Mouse (Mus musculus) B cell, adult 62 days (primary cell): Measurements from ENCODE around the gene Gm14391. TPM values are rescaled to one million over a fixed set of nuclear protein-coding genes. Genes with fewer than 3 reads are reported as not detected.

Source experiments
- total RNA-seq: library from RNA; stranded (reverse); gene quantifications from 4 replicates; pipeline ENCODE4 v1.2.4, GENCODE M21; 2023

Gene Gm14391
- 8.1 to 11.8 TPM (median 11.5 TPM) in 4 replicates for total RNA-seq

DNA sequence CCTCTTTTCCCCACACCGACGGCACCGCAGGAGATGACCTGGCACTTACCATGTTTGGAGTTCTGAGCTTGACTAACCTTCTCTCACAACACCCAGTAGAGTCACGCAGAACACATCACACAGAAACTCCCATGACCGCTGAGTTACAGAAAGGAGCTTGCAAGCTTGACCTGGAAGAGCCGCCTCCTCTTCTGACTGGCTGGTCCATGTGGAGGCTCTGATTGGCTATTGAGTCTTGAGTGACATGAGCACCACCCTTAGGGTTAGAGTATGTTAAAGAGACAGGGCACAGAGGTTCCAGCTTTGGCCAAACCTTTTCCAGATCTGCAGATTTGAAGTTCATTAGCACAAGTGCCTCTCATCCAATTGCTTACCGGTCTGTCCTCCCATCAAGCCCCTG, at the start of gene Gm14391:
TSS of gene Gm14391 (minus strand) at position 186 of the 400 bp plus-strand sequence.

DNA sequence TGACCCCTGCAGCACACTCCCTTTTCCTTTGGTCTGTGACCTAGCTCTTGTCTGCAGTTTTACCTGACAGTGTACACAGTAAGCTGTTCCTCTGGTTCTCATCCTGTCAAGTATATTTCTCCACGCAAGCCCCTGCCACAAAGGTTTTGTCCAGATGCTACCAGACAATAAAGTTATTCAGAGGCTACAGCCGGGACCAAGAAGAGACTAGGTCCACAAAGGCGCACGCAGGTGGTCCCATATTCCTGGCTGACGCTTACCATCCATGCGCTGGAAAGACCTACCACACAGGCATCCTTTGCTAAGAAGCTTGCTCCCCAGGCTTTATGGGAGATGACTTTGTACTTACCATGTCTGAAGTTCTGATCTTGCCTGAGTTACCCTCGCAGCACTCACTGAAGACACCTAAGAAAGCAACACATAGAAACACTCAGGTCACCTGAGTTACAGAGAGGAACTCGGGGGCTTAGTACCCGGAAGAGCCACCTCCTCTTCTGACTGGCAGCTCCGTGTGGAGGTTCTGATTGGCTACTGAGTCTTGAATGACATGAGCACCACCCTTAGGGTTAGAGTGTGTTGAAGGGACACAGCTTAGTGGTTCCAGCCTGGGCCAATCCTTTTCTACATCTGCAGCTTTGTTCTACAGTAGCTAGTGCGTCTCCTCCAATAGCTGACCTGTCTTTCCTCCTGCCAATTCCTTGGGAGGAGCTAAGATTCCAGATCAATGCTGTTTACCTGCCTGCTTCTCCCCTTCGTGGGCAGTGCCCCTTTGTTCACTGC, 31.1 kb downstream of the Gm14391 start, which contains the start of gene Gm14443:
TSS of gene Gm14443 (minus strand) at position 471 of the 780 bp plus-strand sequence.

DNA sequence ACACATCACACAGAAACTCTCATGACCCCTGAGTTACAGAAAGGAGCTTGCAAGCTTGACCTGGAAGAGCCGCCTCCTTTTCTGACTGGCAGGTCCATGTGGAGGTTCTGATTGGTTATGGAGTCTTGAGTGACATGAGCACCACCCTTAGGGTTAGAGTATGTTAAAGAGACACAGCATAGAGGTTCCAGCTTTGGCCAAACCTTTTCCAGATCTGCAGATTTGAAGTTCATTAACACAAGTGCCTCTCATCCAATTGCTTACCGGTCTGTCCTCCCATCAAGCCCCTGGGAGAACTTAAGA, 64.8 kb downstream of the Gm14391 start, which contains the start of gene Gm14399:
TSS of gene Gm14399 (minus strand) at position 20 of the 303 bp plus-strand sequence.

Other genes starting within 250 kb of the Gm14391 start
- gene Gm14444, start 196.7 kb downstream of the Gm14391 start, total RNA-seq: not detected in 4 replicates
- gene Gm14393, start 139.1 kb downstream of the Gm14391 start, total RNA-seq: not detected in 4 replicates
- gene Gm14399, start 64.9 kb downstream of the Gm14391 start, total RNA-seq: 1.2 to 1.5 TPM (median 1.4 TPM) in 4 replicates
- 0.12 to 0.19 TPM in 2 of 4 replicates, not detected in the others for gene Gm14443, start 31.0 kb downstream of the Gm14391 start, total RNA-seq
- gene Gm14440, start 68.2 kb upstream of the Gm14391 start, total RNA-seq: 1.3 to 2.8 TPM in 2 of 4 replicates, not detected in the others
- 5.7 to 6.4 TPM (median 6.3 TPM) in 4 replicates for gene Gm4631, start 131.3 kb upstream of the Gm14391 start, total RNA-seq
- 0.92 to 2.3 TPM (median 1.5 TPM) in 3 of 4 replicates, not detected in the other for gene Zfp968, start 165.5 kb upstream of the Gm14391 start, total RNA-seq
- 2.1 to 2.7 TPM in 2 of 4 replicates, not detected in the others for gene Gm4724, start 228.9 kb upstream of the Gm14391 start, total RNA-seq